Mouse (Mus musculus) ES-Bruce4 (cell line): Measurements from ENCODE around the gene Pgk1. TPM values are rescaled to one million over a fixed set of nuclear protein-coding genes. Genes with fewer than 3 reads are reported as not detected.

Source experiments
- H3K27ac ChIP-seq: 2 replicates; pipeline ENCODE4 v1.5.1; 2012; ENCODE audit warnings: low read length, inconsistent platforms; ENCODE audit not compliant: insufficient read depth
- H3K27me3 ChIP-seq: 2 replicates; pipeline ENCODE4 v1.6.1; 2012; ENCODE audit warnings: mild to moderate bottlenecking, low read length, inconsistent platforms; ENCODE audit not compliant: control insufficient read depth, poor library complexity, insufficient read depth, severe bottlenecking
- H3K36me3 ChIP-seq: 2 replicates; pipeline ENCODE4 v1.6.1; 2012; ENCODE audit warnings: inconsistent platforms, mild to moderate bottlenecking, low read length, moderate library complexity; ENCODE audit not compliant: control insufficient read depth, poor library complexity, insufficient read depth, severe bottlenecking
- H3K4me1 ChIP-seq: one replicate; pipeline ENCODE4 v1.8.1; 2011; ENCODE audit warnings: low read length; ENCODE audit not compliant: control insufficient read depth, insufficient read depth
- H3K4me3 ChIP-seq: 2 replicates; pipeline ENCODE4 v1.5.1; 2011; ENCODE audit warnings: low read depth, mild to moderate bottlenecking, low read length
- H3K9ac ChIP-seq: 2 replicates; pipeline ENCODE4 v1.6.1; 2012; ENCODE audit warnings: low read depth, mild to moderate bottlenecking, inconsistent platforms; ENCODE audit not compliant: poor library complexity, severe bottlenecking
- H3K9me3 ChIP-seq: replicated peaks from 2 replicates; pipeline ENCODE4 v1.6.1; 2012; ENCODE audit warnings: mild to moderate bottlenecking, low read length, inconsistent platforms; ENCODE audit not compliant: control insufficient read depth, poor library complexity, insufficient read depth, severe bottlenecking
- CTCF ChIP-seq: IDR thresholded peaks from one replicate; pipeline ENCODE4 v1.8.1; 2011; ENCODE audit warnings: low read depth, low read length
- EP300 ChIP-seq: IDR thresholded peaks from 2 replicates; pipeline ENCODE4 v1.6.1; 2011; ENCODE audit warnings: low read depth, low read length; ENCODE audit not compliant: insufficient read depth
- POLR2A ChIP-seq: IDR thresholded peaks from one replicate; pipeline ENCODE4 v1.8.1; 2011; ENCODE audit warnings: low read length; ENCODE audit not compliant: insufficient read depth
- polyA plus RNA-seq: library from polyadenylated mRNA; stranded (reverse); fragments of >200 nt; gene quantifications from 2 replicates; pipeline ENCODE4 v1.2.4, GENCODE M21; 2011; ENCODE audit warnings: low read depth; ENCODE audit not compliant: missing spikeins, insufficient read depth, insufficient read length

The Pgk1 gene
- polyA plus RNA-seq, 1 experiment: 973 TPM

DNA sequence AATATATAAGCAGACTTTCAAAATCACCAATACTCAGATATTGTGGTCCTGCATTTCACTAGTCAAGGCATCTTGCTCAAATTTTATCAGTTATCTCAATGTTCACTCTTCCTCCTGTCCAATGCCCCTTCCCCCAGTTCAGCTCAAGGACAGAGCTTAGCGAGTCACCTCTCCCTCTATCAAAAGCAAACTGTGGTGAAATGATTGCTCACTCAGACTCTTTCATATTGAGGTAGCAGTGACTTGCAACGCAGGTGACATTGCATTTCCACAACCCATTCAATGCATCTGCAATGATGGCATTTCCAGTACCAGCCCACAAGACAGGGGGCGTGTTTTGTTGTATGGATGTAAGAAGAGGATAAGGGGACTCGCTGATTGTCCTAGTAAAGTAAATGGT lies 31.0 kb upstream of the Pgk1 start:
- Histone ChIP-seq H3K9ac (no peak overlapping the region), H3K9me3 (no peaks in the 10 kb centered on the region), H3K27me3 (no peaks in the 10 kb centered on the region), H3K4me3 (no peak overlapping the region), H3K36me3 (no peaks in the 10 kb centered on the region), H3K27ac (no peak overlapping the region), H3K4me1 (no peaks in the 10 kb centered on the region)
- no peak for TF ChIP-seq EP300
- no peak for TF ChIP-seq POLR2A

DNA sequence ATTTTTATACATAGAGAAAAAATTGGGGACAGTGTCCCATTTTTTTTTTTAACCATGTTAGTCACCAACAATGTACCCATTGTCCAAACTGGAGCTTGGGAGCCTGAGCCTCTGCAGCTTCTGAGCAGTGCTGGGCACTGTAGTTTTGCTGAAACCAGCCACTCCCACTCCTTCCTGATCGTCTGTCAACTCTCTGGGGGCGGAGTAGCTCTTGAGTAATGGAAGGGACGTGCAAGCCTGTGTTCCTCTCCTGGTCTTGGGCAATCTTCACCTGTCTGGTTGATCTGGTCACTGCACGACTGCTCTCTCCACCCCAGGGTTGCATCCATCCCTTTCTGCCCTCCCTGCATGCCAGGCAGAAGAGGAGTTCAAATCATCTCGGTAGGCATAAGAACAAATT lies 22.9 kb upstream of the Pgk1 start:
- Histone ChIP-seq H3K36me3 (no peaks in the 10 kb centered on the region), H3K9ac (no peak overlapping the region), H3K4me3 (no peak overlapping the region), H3K4me1 (no peaks in the 10 kb centered on the region), H3K9me3 (no peaks in the 10 kb centered on the region), H3K27ac (no peak overlapping the region), H3K27me3 (no peaks in the 10 kb centered on the region)
- TF ChIP-seq CTCF (no peak), POLR2A (no peak)

DNA sequence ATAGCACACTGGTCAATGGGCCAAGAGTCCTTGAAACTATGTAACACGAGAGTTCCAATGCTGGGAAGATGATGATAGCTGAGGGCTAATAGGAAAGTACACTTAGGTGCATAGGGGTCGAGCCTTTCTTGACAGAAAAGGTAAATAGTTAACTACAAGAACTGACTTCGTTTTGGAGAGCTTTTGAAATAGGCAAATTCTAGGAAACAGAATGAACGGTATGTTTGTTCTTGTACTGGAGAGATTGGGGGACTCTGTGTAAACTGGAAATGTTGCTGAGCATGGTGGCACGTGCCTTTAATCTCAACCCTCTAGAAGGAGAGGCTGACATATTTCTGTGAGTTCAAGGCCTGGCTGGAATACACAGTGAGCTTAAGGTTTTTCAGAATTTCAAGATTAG lies 22.3 kb upstream of the Pgk1 start:
- H3K4me1 ChIP-seq: no peaks in the 10 kb centered on the region
- H3K4me3 ChIP-seq: no peak overlapping the region
- H3K27ac ChIP-seq: no peak overlapping the region
- TF ChIP-seq EP300 (no peak), CTCF (no peak), POLR2A (no peak)
- H3K9ac ChIP-seq: no peak overlapping the region
- H3K36me3 ChIP-seq: no peaks in the 10 kb centered on the region
- H3K27me3 ChIP-seq: no peaks in the 10 kb centered on the region
- H3K9me3 ChIP-seq: no peaks in the 10 kb centered on the region

DNA sequence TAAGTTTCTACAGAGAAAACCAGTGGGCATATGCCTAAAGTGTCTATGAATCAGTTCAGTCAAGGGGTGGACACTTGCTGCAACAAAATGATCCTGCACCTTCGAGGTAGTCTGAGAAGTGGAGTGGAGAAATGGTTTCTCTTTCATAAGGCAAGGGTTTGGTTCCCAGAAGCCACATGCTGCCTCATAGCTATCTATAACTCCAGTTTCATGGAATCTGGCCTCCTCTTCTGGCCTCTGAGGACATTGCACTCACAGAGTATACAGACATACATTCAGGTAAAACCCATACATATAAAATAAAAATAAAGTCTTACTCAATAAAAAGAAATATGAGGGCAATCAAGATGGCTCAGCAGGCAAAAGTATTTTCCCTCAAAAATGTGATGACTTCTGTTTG lies 21.8 kb upstream of the Pgk1 start:
- no peak overlapping the region for H3K9ac ChIP-seq
- H3K27ac ChIP-seq: no peak overlapping the region
- no peak for TF ChIP-seq EP300
- no peak for TF ChIP-seq CTCF
- no peak for TF ChIP-seq POLR2A
- H3K4me1 ChIP-seq: no peaks in the 10 kb centered on the region
- H3K27me3 ChIP-seq: no peaks in the 10 kb centered on the region
- no peaks in the 10 kb centered on the region for H3K9me3 ChIP-seq
- no peak overlapping the region for H3K4me3 ChIP-seq
- no peaks in the 10 kb centered on the region for H3K36me3 ChIP-seq

DNA sequence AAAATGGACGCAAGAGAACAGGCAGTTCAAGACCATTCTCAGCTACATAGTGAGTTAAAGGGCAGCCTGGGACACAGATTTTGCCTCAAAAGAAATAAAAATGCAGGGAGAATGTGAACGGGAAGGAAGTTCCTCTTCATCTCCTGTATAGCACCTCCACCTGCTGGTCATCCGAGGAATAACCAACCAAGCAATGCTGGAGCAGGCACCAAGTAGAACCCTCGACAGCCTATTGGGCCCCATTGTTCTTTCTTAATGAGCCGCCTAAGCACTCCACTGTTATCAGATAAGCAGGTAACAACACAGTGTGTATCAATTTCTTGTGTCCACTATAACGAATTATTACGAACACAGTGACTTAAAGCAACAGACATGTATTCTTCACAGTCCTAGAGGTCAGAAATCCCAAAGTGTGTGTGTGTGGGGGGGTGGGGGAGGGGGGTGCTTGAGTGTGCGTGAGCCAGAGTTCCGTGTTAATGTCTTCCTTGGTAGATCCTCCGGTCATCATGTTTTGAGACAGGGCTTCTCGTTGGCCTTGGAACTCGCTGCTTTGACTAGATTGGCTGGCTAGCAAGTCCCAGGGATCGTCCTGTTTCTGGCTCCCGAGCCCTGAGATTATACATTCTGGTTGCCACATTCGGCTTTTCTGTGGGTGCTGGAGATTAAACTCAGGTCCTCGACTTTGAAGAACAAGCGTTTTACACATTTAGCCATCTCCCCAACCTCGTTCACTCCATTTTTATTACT lies 15.6 kb upstream of the Pgk1 start:
- Histone ChIP-seq H3K4me3 (peak overlapping the region; percentile 71), H3K27ac (no peak overlapping the region), H3K36me3 (no peaks in the 10 kb centered on the region), H3K9me3 (no peaks in the 10 kb centered on the region), H3K27me3 (no peaks in the 10 kb centered on the region), H3K4me1 (no peaks in the 10 kb centered on the region), H3K9ac (peak overlapping the region; percentile 28; the same call in 1 of the 2 replicates)
- no peak for TF ChIP-seq POLR2A
- peak; percentile 36 for TF ChIP-seq CTCF

DNA sequence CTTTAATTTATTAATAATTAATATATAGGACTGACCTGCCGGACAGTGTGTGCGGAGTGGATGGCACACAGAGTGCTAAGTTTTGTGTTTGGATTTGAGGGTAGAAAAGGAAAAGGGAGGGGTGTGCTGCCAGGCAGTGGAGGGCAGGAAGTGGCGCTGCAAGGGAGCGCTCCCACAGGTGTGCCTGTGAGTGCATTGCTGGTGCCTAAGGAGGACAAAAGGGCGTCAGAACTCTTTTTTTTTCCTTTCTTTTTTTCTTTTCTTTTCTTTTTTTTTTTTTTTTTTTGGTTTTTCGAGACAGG lies 15.1 kb upstream of the Pgk1 start:
- Histone ChIP-seq H3K4me3 (peak overlapping the region; percentile 10; the same call in 1 of the 2 replicates), H3K4me1 (no peaks in the 10 kb centered on the region), H3K9ac (peak overlapping the region; percentile 28; the same call in 1 of the 2 replicates), H3K27me3 (no peaks in the 10 kb centered on the region), H3K9me3 (no peaks in the 10 kb centered on the region), H3K27ac (no peak overlapping the region), H3K36me3 (no peaks in the 10 kb centered on the region)
- TF ChIP-seq CTCF: no peak
- TF ChIP-seq POLR2A: no peak
- no peak for TF ChIP-seq EP300
